Mouse (Mus musculus) heart, embryonic 14.5 days (tissue): ENCODE data around the gene Krt33b. TPM values are rescaled to one million over a fixed set of nuclear protein-coding genes. Genes with fewer than 3 reads are reported as not detected.

Experiments used
- ATAC-seq: fragments of 200-750 bp; cut with Nextera tagmentation; 2 replicates; pipeline ENCODE4 v1.8.0; 2017; ENCODE audit warnings: low read depth, moderate TSS enrichment; ENCODE audit not compliant: insufficient number of reproducible peaks, insufficient read depth, low FRiP score
- H3K27ac ChIP-seq, 2 experiments: fragments of 200-500 bp in 1 of 2; fragments of 300-500 bp in 1 of 2; sonication (generic) in 1 of 2; replicated peaks in 1 of 2; 2 replicates each; pipeline ENCODE4 v1.5.1; 2012 to 2014; ENCODE audit warnings: low read depth in 2 of 2, low read length in 2 of 2, control low read depth in 1 of 2, mild to moderate bottlenecking in 1 of 2, mixed read lengths in 1 of 2; ENCODE audit not compliant: control insufficient read depth in 1 of 2, insufficient read depth in 1 of 2
- H3K27me3 ChIP-seq: fragments of 300-500 bp; sonication (generic); 2 replicates; pipeline ENCODE4 v1.6.1; 2014; ENCODE audit warnings: mild to moderate bottlenecking, low read length, control low read depth; ENCODE audit not compliant: control insufficient read depth, insufficient read depth
- H3K36me3 ChIP-seq: fragments of 300-500 bp; sonication (generic); 2 replicates; pipeline ENCODE4 v1.6.1; 2014; ENCODE audit warnings: mild to moderate bottlenecking, control low read depth, low read length, mixed read lengths; ENCODE audit not compliant: control insufficient read depth, insufficient read depth
- H3K4me1 ChIP-seq, 2 experiments: fragments of 200-500 bp in 1 of 2; fragments of 300-500 bp in 1 of 2; sonication (generic) in 1 of 2; 2 replicates each; pipeline ENCODE4 v1.6.1; 2012 to 2014; ENCODE audit warnings: low read length in 2 of 2, control low read depth in 1 of 2, mixed read lengths in 1 of 2; ENCODE audit not compliant: control insufficient read depth in 2 of 2, insufficient read depth in 2 of 2
- H3K4me2 ChIP-seq: fragments of 300-500 bp; sonication (generic); 2 replicates; pipeline ENCODE4 v1.6.1; 2014; ENCODE audit warnings: mild to moderate bottlenecking, low read length
- H3K4me3 ChIP-seq, 2 experiments: fragments of 200-500 bp in 1 of 2; fragments of 300-500 bp in 1 of 2; sonication (generic) in 1 of 2; 2 replicates each; pipeline ENCODE4 v1.5.1; 2012 to 2014; ENCODE audit warnings: low read length in 2 of 2, mild to moderate bottlenecking in 2 of 2, control low read depth in 1 of 2, low read depth in 1 of 2, moderate library complexity in 1 of 2; ENCODE audit not compliant: control insufficient read depth in 1 of 2, insufficient read depth in 1 of 2
- H3K9ac ChIP-seq: fragments of 300-500 bp; sonication (generic); 2 replicates; pipeline ENCODE4 v1.6.1; 2014; ENCODE audit warnings: mild to moderate bottlenecking, low read length
- H3K9me3 ChIP-seq: fragments of 300-500 bp; sonication (generic); 2 replicates; pipeline ENCODE4 v1.6.1; 2016; ENCODE audit warnings: low read length, control low read depth; ENCODE audit not compliant: control insufficient read depth
- WGBS: fragments of 180-500 bp; shearing (Covaris S2); extraction: QIAGEN DNeasy Blood & Tissue Kit; methylation state at CpG from one replicate; pipeline ENCODE4 v1.1.7; 2014; 5-methylcytosine and 5-hydroxymethylcytosine counted together
- polyA plus RNA-seq: library from polyadenylated mRNA; unstranded; fragments of >200 nt; fragmentation: Nextera tagmentation; extraction: Ambion mirVana; gene quantifications from 2 replicates; pipeline ENCODE4 v1.2.1, GENCODE M21; 2014

Krt33b gene
- polyA plus RNA-seq, 1 experiment from 2014 or later = not detected

- no peak overlapping the region for H3K4me2 ChIP-seq
- H3K4me3 ChIP-seq = no peak overlapping the region
- ATAC-seq = no peak
- WGBS = 66% methylated on average over 5 of the region's 5 CpGs
- no peak overlapping the region for H3K27ac ChIP-seq
- no peaks in the 10 kb centered on the region for H3K4me1 ChIP-seq
- no peaks in the 10 kb centered on the region for H3K36me3 ChIP-seq
- no peaks in the 10 kb centered on the region for H3K27me3 ChIP-seq
- no peak overlapping the region for H3K9ac ChIP-seq
- H3K9me3 ChIP-seq = no peaks in the 10 kb centered on the region
Observed at GRCm38 (mm10) chr11:100008336-100008735, 21.3 kb downstream of the Krt33b start.

GRCm38 (mm10) chr11:100006624-100007023 lies 23.0 kb downstream of the Krt33b start:
- H3K27me3 ChIP-seq = no peaks in the 10 kb centered on the region
- H3K9me3 ChIP-seq = peaks cover 7% of the 10 kb centered on the region; the same call in 1 of the 2 replicates
- H3K4me1 ChIP-seq = no peaks in the 10 kb centered on the region
- H3K9ac ChIP-seq = no peak overlapping the region
- no peak overlapping the region for H3K4me3 ChIP-seq
- H3K27ac ChIP-seq = no peak overlapping the region
- no peak for ATAC-seq
- WGBS = 49% methylated on average over 3 of the region's 3 CpGs
- H3K36me3 ChIP-seq = no peaks in the 10 kb centered on the region
- H3K4me2 ChIP-seq = no peak overlapping the region

- ATAC-seq = no peak
- Histone ChIP-seq H3K4me3 (no peak overlapping the region), H3K27me3 (no peaks in the 10 kb centered on the region), H3K9me3 (peaks cover 10% of the 10 kb centered on the region; the same call in 1 of the 2 replicates), H3K4me2 (no peak overlapping the region), H3K4me1 (no peaks in the 10 kb centered on the region), H3K9ac (no peak overlapping the region), H3K27ac (no peak overlapping the region), H3K36me3 (no peaks in the 10 kb centered on the region)
- 88% methylated on average over 8 of the region's 8 CpGs for WGBS
Observed at GRCm38 (mm10) chr11:100005905-100006304, 23.8 kb downstream of the Krt33b start.

- ATAC-seq = no peak
- Histone ChIP-seq H3K27ac (no peak overlapping the region), H3K4me2 (no peak overlapping the region), H3K4me3 (no peak overlapping the region), H3K4me1 (no peaks in the 10 kb centered on the region), H3K9me3 (peaks cover 10% of the 10 kb centered on the region; the same call in 1 of the 2 replicates), H3K36me3 (no peaks in the 10 kb centered on the region), H3K27me3 (no peaks in the 10 kb centered on the region), H3K9ac (no peak overlapping the region)
- WGBS = 22% methylated on average over 6 of the region's 6 CpGs
Observed at GRCm38 (mm10) chr11:100004846-100005245, 24.8 kb downstream of the Krt33b start.

- Histone ChIP-seq H3K9ac (no peak overlapping the region), H3K4me3 (no peak overlapping the region), H3K9me3 (peaks cover 10% of the 10 kb centered on the region; the same call in 1 of the 2 replicates), H3K4me1 (no peaks in the 10 kb centered on the region), H3K27me3 (peaks cover 15% of the 10 kb centered on the region), H3K36me3 (no peaks in the 10 kb centered on the region), H3K4me2 (no peak overlapping the region), H3K27ac (no peak overlapping the region)
- 88% methylated on average over 7 of the region's 7 CpGs for whole genome bisulfite sequencing
- ATAC-seq = no peak
Observed at GRCm38 (mm10) chr11:99999091-99999490, 30.6 kb downstream of the Krt33b start.

- no peak overlapping the region for H3K4me2 ChIP-seq
- H3K9ac ChIP-seq = no peak overlapping the region
- ATAC-seq = no peak
- no peak overlapping the region for H3K27ac ChIP-seq
- no peak overlapping the region for H3K4me3 ChIP-seq
- WGBS = 58% methylated on average over 4 of the region's 4 CpGs
- H3K9me3 ChIP-seq = no peaks in the 10 kb centered on the region
- no peaks in the 10 kb centered on the region for H3K36me3 ChIP-seq
- H3K27me3 ChIP-seq = peaks cover 37% of the 10 kb centered on the region
- H3K4me1 ChIP-seq = no peaks in the 10 kb centered on the region; a peak in 1 of 4 replicates
Observed at GRCm38 (mm10) chr11:99994384-99994661, 35.3 kb downstream of the Krt33b start.

GRCm38 (mm10) chr11:99993620-99994383 lies 35.9 kb downstream of the Krt33b start, which contains the start of gene Krtap17-1:
Gene Krtap17-1 (minus strand): TSS chr11:99993994.
- Histone ChIP-seq H3K27me3 (peaks cover 37% of the 10 kb centered on the region), H3K9me3 (no peaks in the 10 kb centered on the region), H3K27ac (no peak within 1 kb of the TSS), H3K4me1 (no peaks in the 10 kb centered on the region; a peak in 1 of 4 replicates), H3K4me3 (no peak within 1 kb of the TSS), H3K4me2 (no peak within 1 kb of the TSS), H3K9ac (no peak within 1 kb of the TSS), H3K36me3 (no peaks in the 10 kb centered on the region)
- WGBS = 27% methylated on average over 25 of the region's 26 CpGs
- no peak for ATAC-seq

GRCm38 (mm10) chr11:99990571-99990970 lies 39.1 kb downstream of the Krt33b start:
- H3K9me3 ChIP-seq = no peaks in the 10 kb centered on the region
- ATAC-seq = no peak
- H3K4me2 ChIP-seq = no peak overlapping the region
- peaks cover 34% of the 10 kb centered on the region for H3K27me3 ChIP-seq
- H3K4me3 ChIP-seq = no peak overlapping the region
- WGBS = 73% methylated on average over 3 of the region's 3 CpGs
- no peaks in the 10 kb centered on the region for H3K36me3 ChIP-seq
- H3K4me1 ChIP-seq = no peaks in the 10 kb centered on the region; a peak in 1 of 4 replicates
- no peak overlapping the region for H3K27ac ChIP-seq
- no peak overlapping the region for H3K9ac ChIP-seq
